Mouse (Mus musculus): ENCODE results near the gene Imp3.
"Not testable (repeated sequence)": the region's sequence is repeated elsewhere in the genome, so short reads cannot be mapped to it uniquely, and the experiment has no call there.

Imp3 gene

DNA sequence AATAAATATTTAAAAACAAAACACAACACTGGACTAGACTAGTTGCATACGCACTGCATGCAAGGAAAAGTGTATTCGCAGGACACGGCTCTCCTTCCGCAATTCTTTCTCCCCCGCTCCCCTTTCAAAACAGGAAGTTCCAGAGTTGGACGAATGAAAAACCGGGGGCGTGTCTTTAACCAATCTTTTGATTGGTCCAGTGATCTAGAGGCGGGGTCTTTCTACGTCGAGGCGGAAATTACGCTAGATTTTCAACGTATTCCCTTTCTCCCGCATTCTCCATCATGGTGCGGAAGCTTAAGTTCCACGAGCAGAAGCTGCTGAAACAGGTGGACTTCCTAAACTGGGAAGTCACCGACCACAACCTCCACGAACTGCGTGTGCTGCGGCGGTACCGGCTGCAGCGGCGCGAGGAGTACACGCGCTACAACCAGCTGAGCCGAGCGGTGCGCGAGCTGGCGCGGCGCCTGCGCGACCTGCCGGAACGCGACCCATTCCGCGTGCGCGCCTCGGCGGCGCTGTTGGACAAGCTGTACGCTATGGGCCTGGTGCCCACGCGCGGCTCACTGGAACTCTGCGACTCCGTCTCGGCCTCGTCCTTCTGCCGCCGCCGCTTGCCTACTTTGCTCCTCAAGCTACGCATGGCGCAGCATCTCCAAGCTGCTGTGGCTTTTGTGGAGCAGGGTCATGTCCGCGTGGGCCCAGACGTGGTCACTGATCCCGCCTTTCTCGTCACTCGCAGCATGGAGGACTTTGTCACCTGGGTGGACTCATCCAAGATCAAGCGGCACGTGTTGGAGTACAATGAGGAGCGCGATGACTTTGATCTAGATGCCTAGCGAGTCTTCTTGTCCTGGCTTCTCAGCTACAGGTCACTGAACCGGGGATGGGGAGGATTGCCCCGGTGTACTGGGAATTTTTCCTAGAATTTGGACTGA lies at the start of gene Imp3:
Imp3 (plus strand) TSS at position 253 of the 938 bp plus-strand sequence.
- peak; percentile 99 for DNase-seq (ENCODE audit: low spot score)

DNA sequence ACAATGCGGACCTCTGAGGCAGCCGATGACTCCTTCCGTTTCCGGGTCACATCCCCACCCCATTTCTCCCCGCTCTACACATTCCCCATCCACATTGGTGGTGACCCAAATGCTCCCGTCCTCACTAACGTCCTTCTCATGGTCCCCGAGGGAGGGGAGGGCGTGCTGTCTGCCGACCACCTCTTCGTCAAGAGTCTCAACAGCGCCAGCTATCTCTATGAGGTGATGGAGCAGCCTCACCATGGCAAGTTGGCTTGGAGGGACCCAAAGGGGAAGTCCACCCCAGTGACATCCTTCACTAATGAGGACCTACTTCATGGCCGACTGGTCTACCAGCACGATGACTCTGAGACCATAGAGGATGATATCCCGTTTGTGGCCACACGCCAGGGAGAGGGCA lies 49.7 kb upstream of the Imp3 start:
- no peak for DNase-seq (ENCODE audit: low spot score)

DNA sequence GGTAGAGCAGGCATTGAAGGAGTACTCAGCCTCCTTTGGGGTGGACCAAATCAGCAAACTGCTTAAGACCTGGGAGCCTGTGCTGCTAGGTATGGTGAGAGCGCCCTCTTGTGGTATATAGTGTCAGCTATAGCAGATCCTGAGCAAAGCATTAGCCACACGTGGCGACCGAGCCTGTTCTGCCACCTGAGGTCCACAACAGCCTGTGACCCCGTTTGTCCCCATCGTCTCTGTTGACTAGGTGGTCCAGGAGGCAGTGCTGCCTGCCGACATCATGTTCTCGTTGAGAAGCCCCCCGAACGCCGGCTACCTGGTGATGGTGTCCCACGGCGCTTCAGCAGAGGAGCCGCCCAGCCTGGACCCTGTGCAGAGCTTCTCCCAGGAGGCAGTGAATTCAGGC lies 47.5 kb upstream of the Imp3 start:
- DNase-seq (ENCODE audit: low spot score) = peak; percentile 96

GRCm38 (mm10) chr9:56890522-56891250 lies 46.6 kb upstream of the Imp3 start:
- no peak for DNase-seq (ENCODE audit: low spot score)

- peak; percentile 95 for DNase-seq (ENCODE audit: low spot score)
Observed at GRCm38 (mm10) chr9:56891517-56892011, 45.7 kb upstream of the Imp3 start.

DNA sequence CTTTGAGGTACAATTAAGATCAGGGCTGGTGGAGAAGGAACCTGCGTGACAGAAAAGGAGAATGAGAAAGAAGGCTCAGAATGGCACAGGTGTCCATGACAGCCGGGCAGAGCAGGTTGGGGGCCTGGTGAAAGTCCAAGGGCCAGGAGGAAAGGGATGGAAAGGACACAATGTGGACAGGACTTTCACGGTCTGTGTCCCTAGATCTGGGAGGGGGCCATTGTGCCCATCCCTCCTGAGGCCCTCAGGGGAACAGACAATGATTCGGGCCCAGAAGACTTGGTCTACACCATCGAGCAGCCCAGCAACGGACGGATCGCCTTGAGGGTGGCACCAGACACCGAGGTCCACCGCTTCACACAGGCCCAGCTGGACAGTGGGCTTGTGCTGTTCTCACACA lies 45.2 kb upstream of the Imp3 start:
- no peak for DNase-seq (ENCODE audit: low spot score)

- peak; percentile 5 for DNase-seq (ENCODE audit: low spot score)
Observed at GRCm38 (mm10) chr9:56893313-56893712, 44.0 kb upstream of the Imp3 start.

- peak; percentile 76 for DNase-seq (ENCODE audit: low spot score)
Observed at GRCm38 (mm10) chr9:56894006-56894405, 43.3 kb upstream of the Imp3 start.

DNA sequence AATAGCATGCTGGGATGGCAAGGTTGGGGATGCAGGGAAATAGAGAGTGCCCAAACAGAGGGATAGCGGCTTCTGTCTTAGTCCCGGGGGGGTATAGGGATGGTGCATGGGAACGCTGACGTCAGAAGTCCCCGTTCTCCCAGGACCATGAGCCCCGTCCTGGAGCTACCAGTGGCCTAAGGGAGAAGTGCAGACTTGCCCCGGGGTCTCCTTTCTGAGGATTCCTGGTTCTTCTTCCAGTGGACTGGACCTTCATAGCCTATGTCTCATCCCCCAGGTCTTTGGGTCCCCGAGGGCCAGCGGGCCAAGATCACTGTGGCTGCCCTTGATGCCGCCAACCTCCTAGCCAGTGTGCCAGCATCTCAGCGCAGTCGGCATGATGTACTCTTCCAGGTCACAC lies 40.5 kb upstream of the Imp3 start:
- DNase-seq (ENCODE audit: low spot score) = no peak

DNA sequence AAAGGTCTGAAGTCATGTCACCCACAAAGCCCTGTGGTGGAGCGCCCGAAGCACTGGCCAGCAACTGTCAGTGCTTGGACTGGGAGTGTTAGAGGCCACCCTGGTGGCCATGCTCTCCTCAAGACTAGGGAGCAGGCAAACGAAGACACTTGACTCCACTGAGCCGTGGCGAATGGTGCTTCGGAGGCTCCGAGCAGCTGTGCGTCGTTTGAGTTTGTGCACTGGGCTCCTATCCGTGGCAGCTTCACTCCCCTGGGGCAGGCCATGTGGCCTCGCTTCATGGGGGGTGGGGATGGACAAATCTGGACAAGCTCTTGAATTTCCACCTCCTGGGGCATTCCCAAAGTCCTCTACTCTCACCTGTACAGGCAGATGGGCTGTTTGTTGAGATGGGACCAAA lies 37.9 kb upstream of the Imp3 start:
- no peak for DNase-seq (ENCODE audit: low spot score)

- no peak for DNase-seq (ENCODE audit: low spot score)
Observed at GRCm38 (mm10) chr9:56900060-56900459, 37.2 kb upstream of the Imp3 start.

GRCm38 (mm10) chr9:56900571-56900970 lies 36.7 kb upstream of the Imp3 start:
- DNase-seq (ENCODE audit: low spot score) = no peak

GRCm38 (mm10) chr9:56901187-56901586 lies 36.1 kb upstream of the Imp3 start:
- no peak for DNase-seq (ENCODE audit: low spot score)

DNA sequence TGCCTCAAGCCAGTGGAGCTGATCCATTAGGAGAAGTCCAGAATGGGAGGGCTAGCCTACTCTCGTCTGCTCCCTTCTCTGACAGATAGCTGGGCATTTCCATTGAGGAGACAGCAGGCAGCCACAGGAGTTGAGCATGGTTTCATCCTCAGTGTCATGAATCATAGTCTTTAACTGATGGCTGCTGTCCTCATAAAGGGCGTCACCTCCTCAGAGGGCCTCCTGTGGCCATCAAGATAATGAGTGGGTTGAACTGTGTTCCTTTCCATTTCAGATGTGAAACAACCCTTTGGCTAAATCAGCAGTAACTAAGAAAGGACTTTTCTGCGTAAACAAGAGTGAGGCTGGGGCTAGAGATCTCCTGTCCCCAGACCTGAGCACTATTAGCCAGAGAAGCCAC lies 33.6 kb upstream of the Imp3 start:
- DNase-seq (ENCODE audit: low spot score) = no peak

DNA sequence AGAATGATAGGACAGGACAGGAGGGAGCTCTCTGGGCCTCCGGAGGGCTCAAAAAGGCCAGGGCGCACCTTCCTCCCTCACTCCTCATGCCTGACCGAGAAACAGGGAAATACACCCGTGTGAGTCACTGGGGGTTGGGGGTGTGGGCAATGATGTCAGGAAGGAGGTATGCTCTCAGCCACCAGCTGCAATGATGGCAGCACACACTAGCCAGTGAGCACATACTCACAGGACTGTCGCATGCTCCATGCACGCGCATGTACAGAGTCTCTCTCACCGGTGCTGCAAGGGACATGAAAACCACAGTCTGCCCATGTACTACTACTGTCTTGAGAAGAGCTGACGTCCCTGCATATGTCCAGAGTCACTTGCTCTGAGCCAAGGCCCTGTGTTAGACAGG lies 29.7 kb upstream of the Imp3 start:
- DNase-seq (ENCODE audit: low spot score) = no peak

GRCm38 (mm10) chr9:56909991-56910390 lies 27.3 kb upstream of the Imp3 start:
- not testable (repeated sequence) for DNase-seq (ENCODE audit: low spot score)

GRCm38 (mm10) chr9:56911017-56911416 lies 26.3 kb upstream of the Imp3 start:
- no peak for DNase-seq (ENCODE audit: low spot score)

DNA sequence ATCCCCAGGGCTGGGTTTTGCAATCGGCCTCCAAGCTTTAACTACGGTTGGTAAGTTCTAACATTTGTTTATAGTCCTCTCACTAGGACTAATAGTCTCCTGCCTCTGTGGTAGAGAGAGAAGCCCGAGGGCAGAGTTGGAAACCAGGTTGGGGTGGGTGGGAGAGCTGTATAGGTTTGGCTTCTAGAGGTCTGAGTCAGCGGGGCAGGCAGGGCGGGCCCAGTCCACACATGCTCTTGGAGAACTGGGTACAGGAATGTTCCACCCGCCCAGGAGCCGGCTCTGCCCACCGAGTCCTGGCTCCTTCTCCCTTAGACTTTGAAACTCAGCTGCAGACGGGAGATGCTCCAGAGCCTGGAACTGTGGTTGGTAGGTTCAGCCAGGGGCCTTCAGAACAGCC lies 23.3 kb upstream of the Imp3 start:
- DNase-seq (ENCODE audit: low spot score) = no peak

- DNase-seq (ENCODE audit: low spot score) = no peak
Observed at GRCm38 (mm10) chr9:56915116-56915515, 22.2 kb upstream of the Imp3 start.

GRCm38 (mm10) chr9:56915695-56916410 lies 21.4 kb upstream of the Imp3 start:
- DNase-seq (ENCODE audit: low spot score) = no peak

- no peak for DNase-seq (ENCODE audit: low spot score)
Observed at GRCm38 (mm10) chr9:56917131-56917530, 20.1 kb upstream of the Imp3 start.

- no peak for DNase-seq (ENCODE audit: low spot score)
Observed at GRCm38 (mm10) chr9:56918466-56918865, 18.8 kb upstream of the Imp3 start.

Measured in retina, embryonic 14.5 days (tissue).